Mouse (Mus musculus) MEL (cell line): Measurements from ENCODE around the gene Lpar5. TPM values are rescaled to one million over a fixed set of nuclear protein-coding genes. Genes with fewer than 3 reads are reported as not detected.
A peak's percentile ranks its signal among the peaks of the same experiment; 100 is the strongest.

ENCODE experiments used
- DNase-seq: peaks from one replicate; pipeline ENCODE4 v3.0.0; 2011; ENCODE audit warnings: low read depth, low spot score
- H3K27ac ChIP-seq: 2 replicates; pipeline ENCODE4 v1.5.1; 2012; ENCODE audit warnings: low read depth, mild to moderate bottlenecking, control low read depth, low read length, moderate library complexity; ENCODE audit not compliant: control insufficient read depth
- H3K27me3 ChIP-seq, 2 experiments: fragments of 150-350 bp in 1 of 2; sonication (generic) in 1 of 2; 2 replicates each; pipeline ENCODE4 v1.6.1; 2012; ENCODE audit warnings: low read length in 2 of 2, mild to moderate bottlenecking in 2 of 2, improper control_type of control experiment in 1 of 2, moderate library complexity in 1 of 2; ENCODE audit not compliant: insufficient read depth in 2 of 2, control insufficient read depth in 1 of 2
- H3K36me3 ChIP-seq, 2 experiments: 2 replicates each; pipeline ENCODE4 v1.6.1; 2012 to 2014; ENCODE audit warnings: low read length in 2 of 2, improper control_type of control experiment in 1 of 2, inconsistent platforms in 1 of 2, mild to moderate bottlenecking in 1 of 2; ENCODE audit not compliant: insufficient read depth in 2 of 2, control insufficient read depth in 1 of 2
- H3K4me1 ChIP-seq, 2 experiments: fragments of 150-350 bp in 1 of 2; sonication (generic) in 1 of 2; 2 replicates each; pipeline ENCODE4 v1.6.1; 2012; ENCODE audit warnings: low read length in 2 of 2, improper control_type of control experiment in 1 of 2, mild to moderate bottlenecking in 1 of 2; ENCODE audit not compliant: insufficient read depth in 2 of 2, control insufficient read depth in 1 of 2
- H3K4me3 ChIP-seq, 2 experiments: fragments of 150-350 bp in 1 of 2; sonication (generic) in 1 of 2; 2 replicates each; pipeline ENCODE4 v1.5.1; 2012; ENCODE audit warnings: low read depth in 2 of 2, low read length in 2 of 2, mild to moderate bottlenecking in 2 of 2, moderate library complexity in 2 of 2, control low read depth in 1 of 2, improper control_type of control experiment in 1 of 2; ENCODE audit not compliant: control insufficient read depth in 1 of 2, insufficient read depth in 1 of 2
- H3K79me2 ChIP-seq: 2 replicates; pipeline ENCODE4 v1.6.1; 2012; ENCODE audit warnings: mild to moderate bottlenecking, low read length, moderate library complexity; ENCODE audit not compliant: control insufficient read depth, poor library complexity, insufficient read depth
- H3K9ac ChIP-seq: 2 replicates; pipeline ENCODE4 v1.6.1; 2012; ENCODE audit warnings: low read depth, mild to moderate bottlenecking, control low read depth, low read length, moderate library complexity; ENCODE audit not compliant: control insufficient read depth, poor library complexity, severe bottlenecking
- H3K9me3 ChIP-seq: fragments of 150-350 bp; sonication (generic); replicated peaks from 2 replicates; pipeline ENCODE4 v1.6.1; 2012; ENCODE audit warnings: mild to moderate bottlenecking, low read length, improper control_type of control experiment, moderate library complexity; ENCODE audit not compliant: insufficient read depth
- CTCF ChIP-seq, 3 experiments: IDR thresholded peaks in 2 of 3; conservative IDR thresholded peaks in 1 of 3; 2 replicates each; pipeline ENCODE4 v1.5.1; 2011 to 2012; ENCODE audit warnings: low read length in 3 of 3, low read depth in 2 of 3, mild to moderate bottlenecking in 2 of 3, improper control_type of control experiment in 1 of 3, inconsistent platforms in 1 of 3, mixed read lengths in 1 of 3, moderate library complexity in 1 of 3; ENCODE audit not compliant: control insufficient read depth in 1 of 3, insufficient read depth in 1 of 3, poor library complexity in 1 of 3, severe bottlenecking in 1 of 3
- MXI1 ChIP-seq: IDR thresholded peaks from 2 replicates; pipeline ENCODE4 v1.6.1; 2011; ENCODE audit warnings: mild to moderate bottlenecking, low read depth, low read length, improper control_type of control experiment
- MYB ChIP-seq: IDR thresholded peaks from 2 replicates; pipeline ENCODE4 v1.6.1; 2011; ENCODE audit warnings: mild to moderate bottlenecking, low read depth, low read length, improper control_type of control experiment
- MYC ChIP-seq: IDR thresholded peaks from 2 replicates; pipeline ENCODE4 v1.6.1; 2011; ENCODE audit warnings: low read depth, mild to moderate bottlenecking, low read length, improper control_type of control experiment, moderate library complexity
- POLR2A ChIP-seq, 2 experiments: IDR thresholded peaks; 2 replicates each; pipeline ENCODE4 v1.6.1; 2011 to 2012; ENCODE audit warnings: low read length in 2 of 2, mild to moderate bottlenecking in 2 of 2, control low read depth in 1 of 2, improper control_type of control experiment in 1 of 2, low read depth in 1 of 2, moderate library complexity in 1 of 2; ENCODE audit not compliant: control insufficient read depth in 1 of 2, insufficient read depth in 1 of 2, poor library complexity in 1 of 2
- POLR2AphosphoS5 ChIP-seq: IDR thresholded peaks from 2 replicates; pipeline ENCODE4 v1.6.1; 2012; ENCODE audit warnings: low read depth, borderline replicate concordance, mild to moderate bottlenecking, inconsistent platforms, low read length, moderate library complexity, mixed read lengths
- RCOR1 ChIP-seq: IDR thresholded peaks from 2 replicates; pipeline ENCODE4 v1.6.1; 2012; ENCODE audit warnings: low read depth, mild to moderate bottlenecking, inconsistent platforms, low read length, improper control_type of control experiment
- SMC3 ChIP-seq: IDR thresholded peaks from 2 replicates; pipeline ENCODE4 v1.6.1; 2011; ENCODE audit warnings: low read depth, low read length, improper control_type of control experiment
- TBP ChIP-seq: IDR thresholded peaks from 2 replicates; pipeline ENCODE4 v1.8.0; 2011; ENCODE audit warnings: low read depth, low read length, improper control_type of control experiment
- UBTF ChIP-seq: IDR thresholded peaks from 2 replicates; pipeline ENCODE4 v1.6.1; 2012; ENCODE audit warnings: low read depth, mild to moderate bottlenecking, inconsistent platforms, low read length, improper control_type of control experiment, moderate library complexity, borderline replicate concordance; ENCODE audit not compliant: insufficient read depth
- USF2 ChIP-seq, 2 experiments: IDR thresholded peaks; 2 replicates each; pipeline ENCODE4 v1.6.1; 2011 to 2012; ENCODE audit warnings: improper control_type of control experiment in 2 of 2, low read length in 2 of 2, borderline replicate concordance in 1 of 2, inconsistent platforms in 1 of 2, low read depth in 1 of 2, mild to moderate bottlenecking in 1 of 2; ENCODE audit not compliant: insufficient read depth in 1 of 2
- ZMIZ1 ChIP-seq: IDR thresholded peaks from 2 replicates; pipeline ENCODE4 v1.6.1; 2012; ENCODE audit warnings: low read depth, mild to moderate bottlenecking, inconsistent platforms, low read length, improper control_type of control experiment, moderate library complexity
- ZNF384 ChIP-seq: IDR thresholded peaks from 2 replicates; pipeline ENCODE4 v1.6.1; 2012; ENCODE audit warnings: low read depth, mild to moderate bottlenecking, inconsistent platforms, low read length, improper control_type of control experiment
- polyA plus RNA-seq, 2 experiments: library from polyadenylated mRNA; stranded (reverse) in 1 of 2; unstranded in 1 of 2; fragments of >175 nt in 1 of 2; fragments of >200 nt in 1 of 2; gene quantifications; 2 replicates each; pipeline versions ENCODE4 v1.2.1 to v1.2.4; 2012; ENCODE audit warnings: low replicate concordance in 2 of 2, low read depth in 1 of 2; ENCODE audit not compliant: insufficient read length in 2 of 2, insufficient read depth in 1 of 2, missing spikeins in 1 of 2
- total RNA-seq: library from RNA; depleted of rRNA; stranded (reverse); fragments of 300-350 nt; gene quantifications from 2 replicates; pipeline ENCODE4 v1.2.3, GENCODE M21; 2012

Gene Lpar5
- total and polyA plus RNA-seq, 3 experiments = 2.8 to 16.2 TPM; not detected in 1

DNA sequence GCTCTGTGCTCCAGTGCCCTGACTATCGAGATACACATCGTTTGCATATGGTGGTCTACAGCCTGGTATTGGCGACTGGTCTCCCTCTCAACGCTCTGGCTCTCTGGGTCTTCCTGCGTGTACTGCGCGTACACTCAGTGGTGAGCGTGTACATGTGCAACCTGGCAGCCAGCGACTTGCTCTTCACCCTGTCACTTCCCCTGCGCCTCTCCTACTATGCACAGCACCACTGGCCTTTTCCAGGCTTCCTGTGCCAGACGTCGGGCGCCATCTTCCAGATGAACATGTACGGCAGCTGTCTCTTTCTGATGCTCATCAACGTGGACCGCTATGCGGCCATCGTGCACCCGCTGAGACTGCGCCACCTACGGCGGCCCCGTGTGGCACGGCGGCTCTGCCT, 13.7 kb downstream of the Lpar5 start:
- no peaks in the 10 kb centered on the region for H3K27me3 ChIP-seq
- H3K9ac ChIP-seq = no peak overlapping the region
- H3K36me3 ChIP-seq = peaks cover 0 to 2% of the 10 kb centered on the region in 2 experiments; a peak in 1 of 4 replicates
- no peaks in the 10 kb centered on the region for H3K4me1 ChIP-seq
- H3K4me3 ChIP-seq = no peak overlapping the region
- TF ChIP-seq ZMIZ1 = no peak
- TF ChIP-seq MXI1 = no peak
- TF ChIP-seq TBP = no peak
- TF ChIP-seq RCOR1 = no peak
- TF ChIP-seq UBTF = no peak
- no peak for TF ChIP-seq USF2 (IDR thresholded peaks at IDR 0.05; ENCODE audit: borderline replicate concordance in 1 of 2, insufficient read depth in 1 of 2, low read depth in 1 of 2, low read length in 2 of 2)
- TF ChIP-seq MYC = no peak
- TF ChIP-seq CTCF (IDR thresholded peaks at IDR 0.05 in 2 of 3, conservative IDR thresholded peaks at IDR 0.05 in 1 of 3; ENCODE audit: control insufficient read depth in 1 of 3, insufficient read depth in 1 of 3, low read depth in 2 of 3, low read length in 3 of 3, poor library complexity in 1 of 3, severe bottlenecking in 1 of 3) = no peak
- no peak for TF ChIP-seq ZNF384
- TF ChIP-seq, all 39 proteins: peak for 0
- Histone ChIP-seq H3K27ac (no peak overlapping the region), H3K9me3 (no peaks in the 10 kb centered on the region), H3K79me2 (no peaks in the 10 kb centered on the region)
- DNase-seq = no peak

DNA sequence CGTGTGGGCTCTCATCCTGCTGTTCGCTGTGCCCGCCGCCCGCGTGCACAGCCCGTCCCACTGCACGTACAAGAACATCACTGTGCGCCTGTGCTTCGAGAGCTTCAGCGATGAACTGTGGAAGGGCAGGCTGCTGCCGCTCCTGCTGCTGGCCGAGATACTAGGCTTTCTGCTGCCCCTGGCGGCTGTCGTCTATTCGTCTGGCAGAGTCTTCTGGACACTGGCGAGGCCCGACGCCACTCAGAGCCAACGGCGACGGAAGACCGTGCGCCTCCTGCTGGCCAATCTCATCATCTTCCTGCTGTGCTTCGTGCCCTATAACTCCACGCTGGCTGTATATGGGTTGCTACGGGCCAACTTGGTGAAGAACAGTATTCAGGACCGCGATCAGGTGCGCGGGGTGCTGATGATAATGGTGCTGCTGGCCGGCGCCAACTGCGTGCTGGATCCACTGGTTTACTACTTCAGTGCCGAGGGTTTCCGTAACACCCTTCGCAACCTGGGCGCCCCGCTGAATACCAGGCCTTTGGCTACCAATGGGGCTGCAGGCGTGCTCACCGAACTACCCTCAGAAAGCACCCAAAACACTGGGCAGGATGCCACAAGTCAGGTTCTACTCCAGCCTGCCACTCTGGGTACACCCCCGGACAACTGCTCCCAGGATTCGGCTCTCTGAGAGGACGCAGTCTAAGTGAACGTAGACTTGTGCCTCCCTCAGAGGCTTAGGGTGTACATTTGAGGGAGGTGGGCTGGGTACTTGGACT, 14.3 kb downstream of the Lpar5 start:
- no peaks in the 10 kb centered on the region for H3K79me2 ChIP-seq
- TF ChIP-seq CTCF (IDR thresholded peaks at IDR 0.05 in 2 of 3, conservative IDR thresholded peaks at IDR 0.05 in 1 of 3; ENCODE audit: control insufficient read depth in 1 of 3, insufficient read depth in 1 of 3, low read depth in 2 of 3, low read length in 3 of 3, poor library complexity in 1 of 3, severe bottlenecking in 1 of 3) (peak; percentile 19 to 55 (median 40); a peak in 5 of 6 replicates), POLR2A (IDR thresholded peaks at IDR 0.05; ENCODE audit: control insufficient read depth in 1 of 2, insufficient read depth in 1 of 2, low read depth in 1 of 2, low read length in 2 of 2, poor library complexity in 1 of 2) (no peak), SMC3 (peak; percentile 42), POLR2AphosphoS5 (no peak), MYB (no peak)
- no peak overlapping the region for H3K4me3 ChIP-seq
- no peaks in the 10 kb centered on the region for H3K4me1 ChIP-seq
- no peak overlapping the region for H3K9ac ChIP-seq
- no peak overlapping the region for H3K27ac ChIP-seq
- DNase-seq = no peak
- H3K27me3 ChIP-seq = no peaks in the 10 kb centered on the region
- no peaks in the 10 kb centered on the region for H3K9me3 ChIP-seq
- H3K36me3 ChIP-seq = peaks cover 0 to 2% of the 10 kb centered on the region in 2 experiments; a peak in 1 of 4 replicates
